Mouse (Mus musculus): Measurements from ENCODE around the gene Stat4.

The Stat4 gene

GRCm38 (mm10) chr1:52111217-52111616, 124.3 kb downstream of the Stat4 start:
- no peak for DNase-seq

GRCm38 (mm10) chr1:52112301-52112700, 125.4 kb downstream of the Stat4 start:
- no peak for DNase-seq

- DNase-seq: no peak
These were observed 126.2 kb downstream of the Stat4 start for GRCm38 (mm10) chr1:52113067-52113665.

GRCm38 (mm10) chr1:52113666-52114069, 126.7 kb downstream of the Stat4 start:
- peak; percentile 99 for DNase-seq

GRCm38 (mm10) chr1:52116441-52116840, 129.5 kb downstream of the Stat4 start:
- no peak for DNase-seq

- DNase-seq: no peak
These were observed 130.8 kb downstream of the Stat4 start for GRCm38 (mm10) chr1:52117777-52118176.

- peak; percentile 91 for DNase-seq
These were observed 132.1 kb downstream of the Stat4 start, which contains the start of gene Stat1 for GRCm38 (mm10) chr1:52118860-52119591. TSS of gene Stat1 (plus strand) at chr1:52119440.

- DNase-seq: peak; percentile 59
These were observed 132.7 kb downstream of the Stat4 start for GRCm38 (mm10) chr1:52119691-52120090.

GRCm38 (mm10) chr1:52120191-52120590, 133.2 kb downstream of the Stat4 start:
- DNase-seq: peak; percentile 24

- no peak for DNase-seq
These were observed 134.1 kb downstream of the Stat4 start for GRCm38 (mm10) chr1:52121052-52121451.

- DNase-seq: no peak
These were observed 137.9 kb downstream of the Stat4 start for GRCm38 (mm10) chr1:52124818-52125217.

GRCm38 (mm10) chr1:52127350-52127749, 140.4 kb downstream of the Stat4 start:
- DNase-seq: no peak

GRCm38 (mm10) chr1:52129794-52130193, 142.8 kb downstream of the Stat4 start:
- no peak for DNase-seq

- no peak for DNase-seq
These were observed 144.9 kb downstream of the Stat4 start for GRCm38 (mm10) chr1:52131787-52132377.

GRCm38 (mm10) chr1:52133254-52133653, 146.3 kb downstream of the Stat4 start:
- no peak for DNase-seq

GRCm38 (mm10) chr1:52137292-52137691, 150.3 kb downstream of the Stat4 start:
- DNase-seq: no peak

GRCm38 (mm10) chr1:52140534-52140933, 153.6 kb downstream of the Stat4 start:
- no peak for DNase-seq

- no peak for DNase-seq
These were observed 154.5 kb downstream of the Stat4 start for GRCm38 (mm10) chr1:52141482-52141881.

- DNase-seq: no peak
These were observed 155.2 kb downstream of the Stat4 start for GRCm38 (mm10) chr1:52142117-52142516.

GRCm38 (mm10) chr1:52143191-52143590, 156.2 kb downstream of the Stat4 start:
- no peak for DNase-seq

GRCm38 (mm10) chr1:52143596-52144156, 156.7 kb downstream of the Stat4 start:
- no peak for DNase-seq

GRCm38 (mm10) chr1:52144907-52145306, 158.0 kb downstream of the Stat4 start:
- DNase-seq: no peak

GRCm38 (mm10) chr1:52146214-52146970, 159.4 kb downstream of the Stat4 start:
- DNase-seq: peak; percentile 81
